Mouse (Mus musculus) heart, postnatal 36 days (tissue): ENCODE data around the gene Oas1g. TPM values are rescaled to one million over a fixed set of nuclear protein-coding genes. Genes with fewer than 3 reads are reported as not detected.
"Not testable (repeated sequence)": the region's sequence is repeated elsewhere in the genome, so short reads cannot be mapped to it uniquely, and the experiment has no call there.

Source experiments
- DNase-seq, 2 experiments: peaks; one replicate each; pipeline ENCODE4 v3.0.0; 2021 to 2022
- intact Hi-C: fragments of 180-260 bp; cut with DNase I; formaldehyde crosslinking; loops from one replicate; pipeline ENCODE4 v1.15.1; 2025
- total RNA-seq, 2 experiments: library from RNA; stranded (reverse); gene quantifications; 2 replicates each; pipeline ENCODE4 v1.2.3; 2021

Gene Oas1g
- total RNA-seq, result under 1 TPM in 1 of 2 experiments, not detected in 1; 0.73 TPM

GRCm38 (mm10) chr5:120887413-120887812, at the start of gene Oas1g:
TSS of gene Oas1g (minus strand) at chr5:120887613.
- intact Hi-C loops, result loop anchor here (2.0 kb wide), 1 partner anchor 13 kb away; no protein-coding TSS in a partner anchor
- not testable (repeated sequence) for DNase-seq

- intact Hi-C loops, result loop anchor here (1.0 kb wide), 1 partner anchor 119 kb away; no protein-coding TSS in a partner anchor
These were observed 46.6 kb upstream of the Oas1g start for GRCm38 (mm10) chr5:120933966-120934365.

GRCm38 (mm10) chr5:120927036-120927435, 39.6 kb upstream of the Oas1g start:
- intact Hi-C loops, result no loop called here
- DNase-seq, result no peak

More at GRCm38 (mm10) chr5:120933966-120934365, 46.6 kb upstream of the Oas1g start:
- DNase-seq, result no peak

GRCm38 (mm10) chr5:120926311-120926710, 38.9 kb upstream of the Oas1g start:
- DNase-seq, intact Hi-C loops: not testable (repeated sequence)

- intact Hi-C loops, result loop anchor here (5.0 kb wide), 1 partner anchor 92 kb away; no protein-coding TSS in a partner anchor
- not testable (repeated sequence) for DNase-seq
These were observed 37.1 kb upstream of the Oas1g start for GRCm38 (mm10) chr5:120924520-120924919.

GRCm38 (mm10) chr5:120923969-120924368, 36.6 kb upstream of the Oas1g start:
- intact Hi-C loops, result loop anchor here (5.0 kb wide), 1 partner anchor 92 kb away; no protein-coding TSS in a partner anchor
- no peak for DNase-seq

- intact Hi-C loops, result loop anchor here (5.0 kb wide), 1 partner anchor 88 kb away; no protein-coding TSS in a partner anchor
- no peak for DNase-seq
These were observed 32.9 kb upstream of the Oas1g start for GRCm38 (mm10) chr5:120920296-120920695.

GRCm38 (mm10) chr5:120919156-120919935, 31.9 kb upstream of the Oas1g start:
- DNase-seq, intact Hi-C loops: not testable (repeated sequence)

GRCm38 (mm10) chr5:120914204-120914603, 26.8 kb upstream of the Oas1g start, which contains the start of gene Oas1d:
TSS of gene Oas1d (plus strand) at chr5:120914536.
- DNase-seq, intact Hi-C loops: not testable (repeated sequence)

GRCm38 (mm10) chr5:120908196-120908920, 20.9 kb upstream of the Oas1g start:
- intact Hi-C loops, result no loop called here
- DNase-seq, result no peak

GRCm38 (mm10) chr5:120906791-120907733, 19.6 kb upstream of the Oas1g start, which contains the start of gene Oas1a:
TSS of gene Oas1a (minus strand) at chr5:120907521.
- DNase-seq, intact Hi-C loops: not testable (repeated sequence)

GRCm38 (mm10) chr5:120902056-120902455, 14.6 kb upstream of the Oas1g start:
- intact Hi-C loops, result no loop called here
- DNase-seq, result no peak

- intact Hi-C loops, result loop anchor here (2.0 kb wide), 1 partner anchor 14 kb away; the partner anchor contains the start of gene Oas1g
- DNase-seq, result no peak
These were observed 13.3 kb upstream of the Oas1g start for GRCm38 (mm10) chr5:120900666-120901065.

GRCm38 (mm10) chr5:120898726-120899125, 11.3 kb upstream of the Oas1g start:
- no peak for DNase-seq
- intact Hi-C loops, result loop anchor here (1.0 kb wide), 1 partner anchor 19 kb away; no protein-coding TSS in a partner anchor

GRCm38 (mm10) chr5:120898307-120898706, 10.9 kb upstream of the Oas1g start:
- no peak for DNase-seq
- intact Hi-C loops, result loop anchor here (1.0 kb wide), 1 partner anchor 19 kb away; no protein-coding TSS in a partner anchor

GRCm38 (mm10) chr5:120895231-120895900, 8.0 kb upstream of the Oas1g start:
- no peak for DNase-seq
- intact Hi-C loops, result no loop called here

GRCm38 (mm10) chr5:120894692-120895091, 7.3 kb upstream of the Oas1g start:
- intact Hi-C loops, DNase-seq: not testable (repeated sequence)

GRCm38 (mm10) chr5:120893866-120894265, 6.5 kb upstream of the Oas1g start:
- intact Hi-C loops, DNase-seq: not testable (repeated sequence)

GRCm38 (mm10) chr5:120892243-120892660, 4.8 kb upstream of the Oas1g start:
- intact Hi-C loops, result no loop called here
- DNase-seq, result no peak
